Mouse (Mus musculus): Measurements from ENCODE around the gene Yy1. TPM values are rescaled to one million over a fixed set of nuclear protein-coding genes. Genes with fewer than 3 reads are reported as not detected.

The Yy1 gene
- polyA plus RNA-seq (2012; rRNA removed): 5.6 and 7.2 TPM in 2 replicates

GRCm38 (mm10) chr12:108792546-108793452 lies at the start of gene Yy1:
Gene Yy1, plus strand, starts transcription at chr12:108792973.

GRCm38 (mm10) chr12:108835840-108836409 lies 43.2 kb downstream of the Yy1 start, which contains the start of the genes Slc25a29 and Slc25a47:
Gene Slc25a29, minus strand, starts transcription at chr12:108835883.
Gene Slc25a47, plus strand, starts transcription at chr12:108836046.

Other genes starting within 250 kb of the Yy1 start
- 17.4 and 20.4 TPM in 2 replicates for gene Evl, start 238.3 kb upstream of the Yy1 start, polyA plus RNA-seq (2012; rRNA removed)
- gene Degs2, start 90.7 kb upstream of the Yy1 start, polyA plus RNA-seq (2012; rRNA removed): 135 and 144 TPM in 2 replicates
- 7.5 and 9.6 TPM in 2 replicates for gene Slc25a29, start 42.9 kb downstream of the Yy1 start, polyA plus RNA-seq (2012; rRNA removed)
- 6.4 and 8.0 TPM in 2 replicates for gene Slc25a47, start 43.1 kb downstream of the Yy1 start, polyA plus RNA-seq (2012; rRNA removed)
- gene Wdr25, start 100.7 kb downstream of the Yy1 start, polyA plus RNA-seq (2012; rRNA removed): 4.0 and 4.5 TPM in 2 replicates
- 61.0 and 63.0 TPM in 2 replicates for gene Wars, start 101.2 kb downstream of the Yy1 start, polyA plus RNA-seq (2012; rRNA removed)

Measured in stomach, adult 2 months (tissue).